Mouse (Mus musculus): ENCODE results near the gene Tdg.
"Not testable (repeated sequence)": the region's sequence is repeated elsewhere in the genome, so short reads cannot be mapped to it uniquely, and the experiment has no call there.

Tdg gene

GRCm38 (mm10) chr10:82629586-82630255 lies at the start of gene Tdg:
TSS of gene Tdg (plus strand) at chr10:82629828.
- DNase-seq (ENCODE audit: low read depth, low spot score) = peak; percentile 88

- not testable (repeated sequence) for DNase-seq (ENCODE audit: low read depth, low spot score)
Measured at GRCm38 (mm10) chr10:82589673-82590072, 40.0 kb upstream of the Tdg start.

- DNase-seq (ENCODE audit: low read depth, low spot score) = not testable (repeated sequence)
Measured at GRCm38 (mm10) chr10:82594421-82594820, 35.2 kb upstream of the Tdg start.

- no peak for DNase-seq (ENCODE audit: low read depth, low spot score)
Measured at GRCm38 (mm10) chr10:82622235-82622634, 7.4 kb upstream of the Tdg start.

GRCm38 (mm10) chr10:82622671-82623552 lies 6.7 kb upstream of the Tdg start, which contains the start of gene 1190007I07Rik:
TSS of gene 1190007I07Rik (minus strand) at chr10:82623228.
- DNase-seq (ENCODE audit: low read depth, low spot score) = peak; percentile 73

- DNase-seq (ENCODE audit: low read depth, low spot score) = not testable (repeated sequence)
Measured at GRCm38 (mm10) chr10:82623553-82623932, 6.1 kb upstream of the Tdg start.

GRCm38 (mm10) chr10:82629111-82629585 lies 480 bp upstream of the Tdg start:
- DNase-seq (ENCODE audit: low read depth, low spot score) = no peak

GRCm38 (mm10) chr10:82630497-82630896 lies 869 bp downstream of the Tdg start:
- no peak for DNase-seq (ENCODE audit: low read depth, low spot score)

GRCm38 (mm10) chr10:82631133-82631532 lies 1.5 kb downstream of the Tdg start:
- DNase-seq (ENCODE audit: low read depth, low spot score) = no peak

GRCm38 (mm10) chr10:82632496-82633280 lies 3.1 kb downstream of the Tdg start:
- no peak for DNase-seq (ENCODE audit: low read depth, low spot score)

- DNase-seq (ENCODE audit: low read depth, low spot score) = no peak
Measured at GRCm38 (mm10) chr10:82634348-82634747, 4.7 kb downstream of the Tdg start.

GRCm38 (mm10) chr10:82636321-82636720 lies 6.7 kb downstream of the Tdg start:
- no peak for DNase-seq (ENCODE audit: low read depth, low spot score)

- no peak for DNase-seq (ENCODE audit: low read depth, low spot score)
Measured at GRCm38 (mm10) chr10:82639032-82639698, 9.5 kb downstream of the Tdg start.

- DNase-seq (ENCODE audit: low read depth, low spot score) = no peak
Measured at GRCm38 (mm10) chr10:82641481-82641880, 11.9 kb downstream of the Tdg start.

- DNase-seq (ENCODE audit: low read depth, low spot score) = no peak
Measured at GRCm38 (mm10) chr10:82646083-82646482, 16.5 kb downstream of the Tdg start.

GRCm38 (mm10) chr10:82647205-82647811 lies 17.7 kb downstream of the Tdg start:
- no peak for DNase-seq (ENCODE audit: low read depth, low spot score)

GRCm38 (mm10) chr10:82651221-82651620 lies 21.6 kb downstream of the Tdg start:
- DNase-seq (ENCODE audit: low read depth, low spot score) = no peak

- DNase-seq (ENCODE audit: low read depth, low spot score) = no peak
Measured at GRCm38 (mm10) chr10:82652625-82653024, 23.0 kb downstream of the Tdg start.

GRCm38 (mm10) chr10:82654581-82654980 lies 25.0 kb downstream of the Tdg start:
- no peak for DNase-seq (ENCODE audit: low read depth, low spot score)

GRCm38 (mm10) chr10:82661820-82662219 lies 32.2 kb downstream of the Tdg start:
- no peak for DNase-seq (ENCODE audit: low read depth, low spot score)

All from brain, embryonic 18.5 days (tissue).